ENCODE assay signal across 8 mouse cellular contexts in genomic region chr4:123535271-123535670, GRCm38 (mm10).
DNase-seq lines count a peak whose midpoint lies in the region; ATAC-seq lines count a peak whose summit lies in the region.

No protein-coding gene starts in this region.

- peaks cover 49% of the 10 kb centered on the region for H3K36me3 ChIP-seq in heart, embryonic 10.5 days
- H3K36me3 ChIP-seq in hindbrain, embryonic 16.5 days (ENCODE audit: control insufficient read depth, insufficient read depth, low read length), result peaks cover 8% of the 10 kb centered on the region; the same call in 1 of the 2 replicates
- H3K36me3 ChIP-seq in midbrain, embryonic 10.5 days, result peaks cover 33% of the 10 kb centered on the region

- no peak overlapping the region for H3K9ac ChIP-seq in hindbrain, embryonic 16.5 days (ENCODE audit: low read depth, low read length)

- H3K27me3 ChIP-seq in heart, embryonic 10.5 days (ENCODE audit: insufficient read depth, poor library complexity, severe bottlenecking), result no peaks in the 10 kb centered on the region
- no peaks in the 10 kb centered on the region for H3K27me3 ChIP-seq in hindbrain, embryonic 16.5 days (replicated peaks; ENCODE audit: control insufficient read depth, insufficient read depth, low read length)
- H3K27me3 ChIP-seq in midbrain, embryonic 10.5 days (ENCODE audit: low read depth, poor library complexity, severe bottlenecking), result no peaks in the 10 kb centered on the region

- H3K4me2 ChIP-seq in hindbrain, embryonic 16.5 days (ENCODE audit: low read length), result no peak overlapping the region

- H3K27ac ChIP-seq in heart, embryonic 10.5 days, result no peak overlapping the region
- H3K27ac ChIP-seq in hindbrain, embryonic 16.5 days (ENCODE audit: low read depth, low read length), result no peak overlapping the region
- H3K27ac ChIP-seq in midbrain, embryonic 10.5 days (replicated peaks), result no peak overlapping the region

- peak; percentile 83 for ATAC-seq in hindbrain, embryonic 16.5 days

- H3K9me3 ChIP-seq in heart, embryonic 10.5 days, result no peaks in the 10 kb centered on the region
- no peaks in the 10 kb centered on the region for H3K9me3 ChIP-seq in hindbrain, embryonic 16.5 days (ENCODE audit: control insufficient read depth, low read length)
- no peaks in the 10 kb centered on the region for H3K9me3 ChIP-seq in midbrain, embryonic 10.5 days (replicated peaks)

- DNase-seq in heart, adult 11 months, result peak; percentile 95
- DNase-seq in heart, embryonic 10.5 days (ENCODE audit: low spot score), result no peak
- DNase-seq in cerebellum, adult 8-10 months, result peak; percentile 72
- DNase-seq in frontal cortex, postnatal 14 days (ENCODE audit: low spot score in 2 of 2), result peak; percentile 56 to 70
- peak; percentile 75 for DNase-seq in left cerebral cortex, adult 11 months (ENCODE audit: low spot score)
- peak; percentile 29 for DNase-seq in midbrain, embryonic 10.5 days (ENCODE audit: low spot score)
- DNase-seq in spleen, postnatal 10 days (ENCODE audit: low spot score in 2 of 2), result peak; percentile 33 to 70

- H3K4me1 ChIP-seq in heart, embryonic 10.5 days, result no peaks in the 10 kb centered on the region
- H3K4me1 ChIP-seq in hindbrain, embryonic 16.5 days (ENCODE audit: control insufficient read depth, insufficient read depth, low read depth, low read length), result 0 out of 2 replicates have a peak, but pooled peaks cover 2% of the 10 kb centered on the region
- 0 out of 2 replicates have a peak, but pooled peaks cover 1% of the 10 kb centered on the region for H3K4me1 ChIP-seq in midbrain, embryonic 10.5 days

- 54% methylated on average over 1 of the region's 1 CpGs for WGBS in heart, embryonic 10.5 days
- 5% methylated on average over 1 of the region's 1 CpGs for WGBS in hindbrain, embryonic 16.5 days
- WGBS in midbrain, embryonic 10.5 days, result 68% methylated on average over 1 of the region's 1 CpGs

- no peak overlapping the region for H3K4me3 ChIP-seq in heart, embryonic 10.5 days
- no peak overlapping the region for H3K4me3 ChIP-seq in hindbrain, embryonic 16.5 days (ENCODE audit: low read length)
- no peak overlapping the region for H3K4me3 ChIP-seq in midbrain, embryonic 10.5 days
